Mouse (Mus musculus) MEL (cell line): ENCODE results near the gene Olfr877.

Experiments
- CHD2 ChIP-seq: IDR thresholded peaks from 2 replicates; pipeline ENCODE4 v1.6.1; 2011; ENCODE audit warnings: low read length, improper control_type of control experiment
- CTCF ChIP-seq, 3 experiments: IDR thresholded peaks in 2 of 3; conservative IDR thresholded peaks in 1 of 3; 2 replicates each; pipeline ENCODE4 v1.5.1; 2011 to 2012; ENCODE audit warnings: low read length in 3 of 3, low read depth in 2 of 3, mild to moderate bottlenecking in 2 of 3, improper control_type of control experiment in 1 of 3, inconsistent platforms in 1 of 3, mixed read lengths in 1 of 3, moderate library complexity in 1 of 3; ENCODE audit not compliant: control insufficient read depth in 1 of 3, insufficient read depth in 1 of 3, poor library complexity in 1 of 3, severe bottlenecking in 1 of 3
- EP300 ChIP-seq, 2 experiments: IDR thresholded peaks; 2 replicates each; pipeline ENCODE4 v1.6.1; 2011; ENCODE audit warnings: improper control_type of control experiment in 2 of 2, low read length in 2 of 2, low read depth in 1 of 2, mild to moderate bottlenecking in 1 of 2
- HCFC1 ChIP-seq: IDR thresholded peaks from 2 replicates; pipeline ENCODE4 v1.6.1; 2012; ENCODE audit warnings: low read depth, mild to moderate bottlenecking, inconsistent platforms, low read length, improper control_type of control experiment, moderate library complexity
- KAT2A ChIP-seq: conservative IDR thresholded peaks from 2 replicates; pipeline ENCODE4 v1.6.1; 2012; ENCODE audit warnings: low read depth, low read length, improper control_type of control experiment, inconsistent platforms
- POLR2A ChIP-seq, 2 experiments: IDR thresholded peaks; 2 replicates each; pipeline ENCODE4 v1.6.1; 2011 to 2012; ENCODE audit warnings: low read length in 2 of 2, mild to moderate bottlenecking in 2 of 2, control low read depth in 1 of 2, improper control_type of control experiment in 1 of 2, low read depth in 1 of 2, moderate library complexity in 1 of 2; ENCODE audit not compliant: control insufficient read depth in 1 of 2, insufficient read depth in 1 of 2, poor library complexity in 1 of 2
- SIN3A ChIP-seq: IDR thresholded peaks from 2 replicates; pipeline ENCODE4 v1.6.1; 2012; ENCODE audit warnings: low read length, improper control_type of control experiment, inconsistent platforms
- TAL1 ChIP-seq: IDR thresholded peaks from 2 replicates; pipeline ENCODE4 v1.6.1; 2012; ENCODE audit warnings: mild to moderate bottlenecking, inconsistent platforms, low read length, moderate library complexity, mixed read lengths
- USF1 ChIP-seq: IDR thresholded peaks from 2 replicates; pipeline ENCODE4 v1.6.1; 2014; ENCODE audit warnings: low read depth, mild to moderate bottlenecking, inconsistent platforms, low read length, improper control_type of control experiment, moderate library complexity
- USF2 ChIP-seq, 2 experiments: IDR thresholded peaks; 2 replicates each; pipeline ENCODE4 v1.6.1; 2011 to 2012; ENCODE audit warnings: improper control_type of control experiment in 2 of 2, low read length in 2 of 2, borderline replicate concordance in 1 of 2, inconsistent platforms in 1 of 2, low read depth in 1 of 2, mild to moderate bottlenecking in 1 of 2; ENCODE audit not compliant: insufficient read depth in 1 of 2
- ZMIZ1 ChIP-seq: IDR thresholded peaks from 2 replicates; pipeline ENCODE4 v1.6.1; 2012; ENCODE audit warnings: low read depth, mild to moderate bottlenecking, inconsistent platforms, low read length, improper control_type of control experiment, moderate library complexity
- ZNF384 ChIP-seq: IDR thresholded peaks from 2 replicates; pipeline ENCODE4 v1.6.1; 2012; ENCODE audit warnings: low read depth, mild to moderate bottlenecking, inconsistent platforms, low read length, improper control_type of control experiment

DNA sequence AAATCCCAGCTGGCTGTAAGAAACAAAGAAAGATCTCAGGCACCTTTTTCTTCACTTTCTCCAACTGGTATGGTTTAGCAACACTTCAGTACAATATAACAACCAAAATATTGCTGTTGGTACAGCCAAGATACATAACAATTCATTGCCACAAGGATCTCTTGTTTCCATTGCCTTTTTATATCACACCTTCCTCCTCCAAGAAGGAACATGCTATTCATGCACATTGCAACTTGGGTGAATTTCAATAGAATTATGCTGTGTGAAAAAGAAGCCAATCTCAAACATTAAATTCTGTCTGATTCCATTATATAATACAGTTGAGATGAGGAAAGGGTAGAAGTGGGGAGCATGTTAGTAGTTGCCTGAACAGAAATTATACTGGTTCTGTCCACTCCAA lies 24.2 kb upstream of the Olfr877 start:
- TF ChIP-seq CTCF (IDR thresholded peaks at IDR 0.05 in 2 of 3, conservative IDR thresholded peaks at IDR 0.05 in 1 of 3; ENCODE audit: control insufficient read depth in 1 of 3, insufficient read depth in 1 of 3, low read depth in 2 of 3, low read length in 3 of 3, poor library complexity in 1 of 3, severe bottlenecking in 1 of 3) (no peak), POLR2A (IDR thresholded peaks at IDR 0.05; ENCODE audit: control insufficient read depth in 1 of 2, insufficient read depth in 1 of 2, low read depth in 1 of 2, low read length in 2 of 2, poor library complexity in 1 of 2) (no peak), HCFC1 (no peak), KAT2A (no peak), USF1 (no peak), ZNF384 (no peak), CHD2 (no peak), TAL1 (no peak), EP300 (IDR thresholded peaks at IDR 0.05; ENCODE audit: low read depth in 1 of 2, low read length in 2 of 2) (no peak), USF2 (IDR thresholded peaks at IDR 0.05; ENCODE audit: borderline replicate concordance in 1 of 2, insufficient read depth in 1 of 2, low read depth in 1 of 2, low read length in 2 of 2) (no peak), SIN3A (no peak), ZMIZ1 (no peak)
